Mouse (Mus musculus): ENCODE data around the gene Gm21988.

- peak; percentile 66 for TF ChIP-seq CTCF (conservative IDR thresholded peaks at IDR 0.05; ENCODE audit: insufficient read depth, insufficient read length, low read depth, low read length)
- no peak for TF ChIP-seq POLR2A (IDR thresholded peaks at IDR 0.05; ENCODE audit: low read depth, low read length)
Observed at GRCm38 (mm10) chr11:70254931-70255531, 15.4 kb upstream of the Gm21988 start, which contains the start of gene Alox12.

Measured in kidney, adult 2 months (tissue).